Mouse (Mus musculus) adrenal gland, adult (tissue): Measurements from ENCODE around the gene Gm28230.

Experiments used
- DNase-seq, 2 experiments: peaks; one replicate each; pipeline ENCODE4 v3.0.0; 2022 to 2023; ENCODE audit warnings: low spot score in 1 of 2; ENCODE audit not compliant: inconsistent age in 2 of 2

Gene Gm28230

GRCm38 (mm10) chr2:74691022-74691951, 35.2 kb upstream of the Gm28230 start, which contains the start of gene Hoxd10:
Hoxd10 (plus strand) TSS chr2:74691924.
- DNase-seq, result peak; percentile 70 to 86

- DNase-seq, result peak in 1 of 2 experiments; percentile 49
Measured at GRCm38 (mm10) chr2:74691995-74692807, 34.3 kb upstream of the Gm28230 start.

- peak in 1 of 2 experiments; percentile 37 for DNase-seq
Measured at GRCm38 (mm10) chr2:74692808-74693431, 33.6 kb upstream of the Gm28230 start.

- no peak for DNase-seq
Measured at GRCm38 (mm10) chr2:74693432-74693827, 33.1 kb upstream of the Gm28230 start.

- DNase-seq, result peak in 1 of 2 experiments; percentile 67
Measured at GRCm38 (mm10) chr2:74694066-74694465, 32.5 kb upstream of the Gm28230 start.

GRCm38 (mm10) chr2:74695383-74695782, 31.1 kb upstream of the Gm28230 start:
- DNase-seq, result no peak

- DNase-seq, result no peak
Measured at GRCm38 (mm10) chr2:74695813-74696430, 30.6 kb upstream of the Gm28230 start.

GRCm38 (mm10) chr2:74696442-74697335, 29.8 kb upstream of the Gm28230 start:
- peak in 1 of 2 experiments; percentile 18 for DNase-seq

GRCm38 (mm10) chr2:74697567-74698121, 28.9 kb upstream of the Gm28230 start, which contains the start of gene Hoxd9:
Hoxd9 (plus strand) TSS chr2:74697727.
- DNase-seq, result peak; percentile 79 to 94

- peak; percentile 64 to 86 for DNase-seq
Measured at GRCm38 (mm10) chr2:74698201-74699052, 28.1 kb upstream of the Gm28230 start.

GRCm38 (mm10) chr2:74699053-74699430, 27.5 kb upstream of the Gm28230 start:
- DNase-seq, result peak; percentile 33 to 73

GRCm38 (mm10) chr2:74699664-74700545, 26.6 kb upstream of the Gm28230 start:
- peak; percentile 9 to 34 for DNase-seq

GRCm38 (mm10) chr2:74700546-74701112, 25.9 kb upstream of the Gm28230 start:
- DNase-seq, result peak in 1 of 2 experiments; percentile 27

GRCm38 (mm10) chr2:74701949-74702819, 24.3 kb upstream of the Gm28230 start:
- DNase-seq, result peak; percentile 68 to 93

GRCm38 (mm10) chr2:74702820-74703219, 23.7 kb upstream of the Gm28230 start:
- no peak for DNase-seq

- DNase-seq, result no peak
Measured at GRCm38 (mm10) chr2:74703317-74703716, 23.2 kb upstream of the Gm28230 start.
